Mouse (Mus musculus) frontal cortex, adult (tissue): Measurements from ENCODE around the gene Mpc2.
A peak's percentile ranks its signal among the peaks of the same experiment; 100 is the strongest.

Source experiments
- ATAC-seq: cut with Nextera tagmentation; 2 replicates; pipeline ENCODE4 v1.9.2; 2017; ENCODE audit warnings: mild to moderate bottlenecking, moderate library complexity, mixed read lengths; ENCODE audit not compliant: low TSS enrichment

The Mpc2 gene

DNA sequence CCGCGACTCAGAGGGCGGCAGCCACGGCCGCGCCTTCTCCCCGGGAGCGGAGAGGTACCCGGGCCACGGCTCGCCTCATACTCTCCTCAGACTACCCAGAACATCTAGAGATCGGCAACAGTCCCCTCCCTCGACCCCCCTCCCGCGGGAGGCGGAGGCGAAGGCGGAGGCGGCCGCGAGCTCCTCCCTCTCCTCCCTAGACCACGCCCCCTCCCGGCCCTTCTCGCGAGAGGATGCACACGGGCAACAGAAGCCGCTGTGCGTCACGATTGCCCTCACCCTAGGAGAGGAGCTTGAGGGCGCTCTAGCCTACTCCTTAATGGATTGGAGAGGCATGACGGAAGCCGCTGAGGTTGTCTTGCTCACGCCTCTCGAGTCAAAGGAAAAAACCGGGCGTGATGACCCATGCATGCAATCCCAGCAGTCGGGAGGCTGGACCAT is at the start of gene Mpc2, which contains the start of gene Dcaf6:
Mpc2 (plus strand) TSS at position 278 of the 441 bp plus-strand sequence.
Dcaf6 (minus strand) TSS at position 116 of the 441 bp plus-strand sequence.
- peak; percentile 90 for ATAC-seq

DNA sequence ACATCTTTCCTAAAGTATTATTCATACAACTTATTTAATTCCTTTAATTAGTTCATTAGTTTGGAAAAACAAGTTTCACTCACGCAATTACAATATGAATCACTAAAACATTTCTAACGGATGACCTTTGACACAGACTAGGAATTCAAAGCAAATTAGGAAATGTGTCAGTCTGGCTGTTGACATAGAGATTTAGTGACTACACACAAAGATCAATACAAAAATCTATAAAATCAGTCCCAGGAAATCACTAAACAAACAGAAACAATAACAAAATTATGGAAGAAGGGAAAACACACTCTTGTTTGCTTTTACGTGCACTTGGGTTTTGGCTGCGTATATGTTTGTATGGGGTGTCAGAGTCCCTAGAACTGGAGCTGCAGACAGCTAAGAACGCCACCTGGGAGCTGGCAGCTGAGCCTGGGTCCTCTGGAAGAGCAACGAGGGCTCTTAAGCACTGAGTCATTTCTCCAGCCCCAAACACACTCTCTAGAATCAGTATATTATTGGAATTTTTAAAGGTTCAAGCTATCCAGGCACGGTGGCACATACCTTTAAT is 39.0 kb upstream of the Mpc2 start:
- no peak for ATAC-seq

DNA sequence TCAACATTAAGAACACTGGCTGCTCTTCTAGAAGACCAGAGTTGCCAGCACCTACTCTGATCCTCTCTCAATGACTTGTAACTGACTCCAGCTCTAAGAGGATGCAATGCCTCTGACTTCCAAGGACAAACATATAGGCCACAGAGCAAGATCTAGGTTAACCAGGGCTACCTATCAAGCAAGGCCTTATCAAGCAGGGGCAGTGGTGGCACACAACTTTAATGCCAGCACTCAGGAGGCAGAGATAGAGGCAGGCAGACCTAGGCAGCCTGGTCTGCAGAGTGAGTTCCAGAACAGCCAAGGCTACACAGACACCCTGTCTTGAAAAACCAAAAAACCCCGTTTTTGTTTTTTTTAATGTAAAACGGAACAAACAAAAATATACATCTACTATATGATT is 34.2 kb upstream of the Mpc2 start:
- ATAC-seq, result no peak

DNA sequence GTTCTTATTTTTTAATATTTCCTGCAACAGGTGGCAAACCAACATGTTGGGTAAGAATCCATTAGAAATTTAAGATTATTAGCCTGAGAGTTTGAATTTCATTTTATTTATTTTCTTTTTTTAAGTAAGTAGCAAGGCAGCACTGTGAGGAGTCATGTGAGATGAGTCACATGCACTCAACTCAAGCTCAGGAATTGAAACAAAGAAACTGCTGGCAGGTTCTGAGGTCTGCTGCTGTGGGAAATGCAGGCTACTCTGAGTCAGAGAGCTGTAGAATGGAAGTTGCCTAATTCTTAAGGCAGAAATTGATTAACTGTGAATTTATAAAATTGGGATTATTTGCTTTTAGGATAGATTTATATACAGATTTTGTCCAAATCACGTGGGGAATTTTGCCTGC is 27.6 kb upstream of the Mpc2 start:
- no peak for ATAC-seq

DNA sequence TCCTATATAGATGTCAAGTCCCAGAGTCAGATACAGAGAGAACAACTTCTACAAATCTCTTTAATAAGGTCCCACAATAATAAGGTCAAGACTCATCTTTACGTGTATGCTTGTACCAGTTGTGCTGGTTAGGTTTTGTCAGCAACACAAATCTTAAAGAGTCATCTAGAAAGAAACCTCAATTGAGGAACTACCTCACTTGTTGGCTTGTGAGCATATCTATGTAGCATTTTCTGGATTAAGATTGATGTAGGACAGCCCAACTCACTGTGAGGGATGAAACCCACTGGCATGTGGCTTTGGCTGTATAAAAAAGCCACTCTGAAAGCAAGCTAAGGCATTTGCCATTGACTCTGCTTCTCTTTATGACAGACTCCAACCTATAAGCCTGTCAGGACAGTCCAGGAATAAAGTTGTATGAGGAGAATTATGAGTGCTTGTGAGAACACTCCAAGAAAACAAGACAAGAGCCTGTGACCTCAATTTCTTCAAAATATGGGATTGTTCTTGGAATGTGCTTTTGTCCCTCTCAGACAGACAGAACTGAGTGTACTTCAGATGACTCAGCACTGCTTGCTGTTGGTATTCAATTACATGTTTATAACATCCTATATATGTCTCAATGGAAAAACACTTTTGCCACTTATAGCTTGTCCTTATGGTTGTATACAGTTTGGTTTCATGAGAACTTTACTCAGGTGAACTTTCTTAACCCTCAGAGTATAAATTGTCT is 22.0 kb upstream of the Mpc2 start:
- ATAC-seq, result peak; percentile 58; the same call in 1 of the 2 replicates

DNA sequence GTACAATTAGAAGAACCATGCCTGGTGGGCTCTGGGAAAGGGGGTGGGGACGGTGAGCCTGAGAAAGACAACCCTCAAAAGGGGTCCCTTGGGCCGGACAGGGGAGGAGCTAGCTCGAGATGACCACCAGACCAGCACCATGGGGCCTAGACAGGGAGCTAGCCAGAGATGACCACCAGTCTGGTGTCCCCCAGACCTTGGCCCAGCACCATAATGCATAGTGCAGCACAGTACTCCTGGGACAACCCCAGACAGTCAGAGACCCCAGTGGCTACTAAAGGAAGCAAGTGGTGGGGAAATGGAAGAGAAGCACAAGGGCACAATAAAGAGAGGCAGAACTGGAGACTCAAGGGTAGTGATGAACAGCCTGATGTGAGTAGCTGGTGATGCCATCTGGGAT is 19.6 kb upstream of the Mpc2 start:
- ATAC-seq, result no peak

DNA sequence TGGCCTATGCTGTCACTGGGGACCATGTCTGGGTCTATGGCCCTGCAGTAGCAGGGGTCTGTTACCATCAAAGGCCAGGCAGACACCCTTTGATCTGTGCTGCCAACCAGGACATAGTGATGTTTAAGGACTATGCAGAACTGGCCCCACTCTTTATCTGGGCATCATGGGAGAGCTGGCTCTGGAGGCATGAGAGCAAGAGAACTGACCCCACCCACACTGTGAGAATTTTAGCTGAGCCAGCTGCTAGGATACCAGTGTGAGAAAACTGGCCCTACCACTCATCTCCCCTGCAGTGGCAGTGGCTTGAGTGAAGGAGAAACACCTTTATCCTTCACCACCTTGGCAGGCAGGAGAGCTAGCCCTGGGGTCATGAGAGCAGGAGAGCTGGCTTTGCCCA is 19.2 kb upstream of the Mpc2 start:
- ATAC-seq, result 0 out of 2 replicates have a peak, but pooled peaks have one; percentile 26

DNA sequence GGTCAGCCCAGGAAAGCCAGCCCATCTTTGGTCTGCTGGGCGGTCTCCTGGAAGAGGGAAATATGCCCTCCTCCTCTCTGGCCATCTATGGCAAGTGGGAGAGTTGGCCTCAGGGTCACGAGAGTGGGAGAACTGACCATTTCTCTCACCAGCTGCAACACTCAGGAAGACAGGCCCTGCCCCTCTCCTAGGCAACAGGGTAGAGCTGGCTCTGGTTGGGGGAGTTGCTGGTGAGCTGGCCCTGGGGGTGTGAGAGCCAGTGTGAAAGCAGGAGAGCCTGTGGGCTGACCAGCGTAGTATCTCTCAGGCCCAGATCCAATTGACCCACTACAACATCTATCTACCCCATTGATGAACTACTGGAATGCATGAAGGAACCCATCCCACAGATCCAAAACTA is 18.7 kb upstream of the Mpc2 start:
- no peak for ATAC-seq

DNA sequence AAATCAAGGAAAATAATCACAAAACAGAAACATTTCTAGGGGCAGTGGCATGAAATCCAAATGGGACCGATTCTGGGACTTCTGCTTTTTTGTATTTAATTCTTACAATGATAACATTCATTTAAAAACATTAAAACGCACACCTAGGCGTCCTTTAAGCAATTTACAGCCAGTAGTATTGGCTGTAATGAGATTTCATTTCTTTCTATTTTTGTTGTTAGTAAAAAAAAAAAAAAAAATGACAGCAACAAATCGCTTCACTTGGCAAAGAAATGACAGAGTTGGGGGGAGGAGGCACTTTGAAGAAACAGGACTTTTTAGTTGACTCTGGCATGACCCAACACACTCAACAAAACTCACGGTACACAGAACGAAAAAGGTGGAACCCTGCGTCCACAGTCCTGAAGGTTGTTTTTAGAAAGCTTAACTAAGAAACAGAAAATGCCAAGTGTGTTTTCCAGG is 1.4 kb upstream of the Mpc2 start:
- ATAC-seq, result no peak

DNA sequence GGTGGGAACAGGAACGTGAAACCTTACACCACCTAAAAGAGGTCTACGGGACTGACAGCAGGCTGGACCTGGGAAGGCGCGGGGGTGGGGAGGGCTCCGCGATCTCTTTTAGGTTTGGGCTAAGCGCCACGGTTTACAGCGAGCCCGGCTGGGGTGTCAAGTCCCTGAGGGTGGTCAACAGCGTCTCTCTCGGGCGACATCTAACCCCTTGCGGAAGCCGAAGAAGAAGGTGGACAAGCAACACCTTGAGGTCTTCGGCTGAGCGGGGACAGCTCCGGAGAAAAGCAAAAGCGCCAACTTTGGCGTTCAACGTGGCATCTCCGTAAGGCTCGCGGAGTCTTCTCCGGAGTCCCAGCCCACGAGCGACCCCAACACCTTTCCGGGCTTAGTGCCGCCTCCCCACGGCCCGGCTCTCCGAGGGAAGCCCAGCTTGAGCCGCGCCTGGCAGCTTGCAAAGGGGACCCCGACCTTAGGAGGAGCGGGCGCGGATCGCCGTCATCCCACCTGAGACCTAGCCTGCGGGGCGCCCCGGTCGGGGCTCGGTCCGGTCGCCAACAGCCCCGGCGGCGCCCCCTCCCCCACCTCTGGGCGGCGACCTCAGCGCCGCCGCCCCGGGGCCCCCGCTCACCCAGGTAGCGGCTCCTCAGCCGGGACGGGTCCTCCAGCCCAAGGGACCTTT is 795 bp upstream of the Mpc2 start:
- no peak for ATAC-seq

DNA sequence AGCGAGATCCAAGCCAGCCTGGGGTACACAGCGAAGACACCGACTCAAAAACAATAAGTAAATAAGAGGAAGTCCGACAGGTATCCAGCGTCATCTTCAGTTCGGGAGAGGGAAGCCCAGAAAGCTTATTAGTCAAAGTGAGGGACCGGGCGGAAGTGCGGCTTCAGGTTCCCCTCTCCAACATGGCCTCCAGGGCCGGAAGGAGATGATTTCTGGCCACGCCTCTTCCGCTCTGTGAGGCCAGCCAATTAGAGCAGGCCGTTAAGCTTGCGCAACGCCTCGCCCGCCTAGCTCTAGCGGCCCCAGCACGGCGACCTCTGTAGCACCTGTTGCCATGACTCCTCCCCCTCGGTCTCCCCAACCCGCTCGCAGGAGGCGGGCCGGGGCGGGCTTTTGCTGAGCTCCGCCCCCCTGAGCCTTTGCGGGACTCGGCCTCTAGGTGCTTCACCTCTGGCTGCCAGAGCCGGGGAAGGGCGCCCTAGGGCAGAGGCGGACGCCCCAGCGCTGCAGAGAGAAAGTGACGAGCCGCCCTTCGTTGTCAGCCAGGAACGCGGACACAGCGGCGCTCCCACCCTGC is 452 bp downstream of the Mpc2 start:
- peak; percentile 87 for ATAC-seq

DNA sequence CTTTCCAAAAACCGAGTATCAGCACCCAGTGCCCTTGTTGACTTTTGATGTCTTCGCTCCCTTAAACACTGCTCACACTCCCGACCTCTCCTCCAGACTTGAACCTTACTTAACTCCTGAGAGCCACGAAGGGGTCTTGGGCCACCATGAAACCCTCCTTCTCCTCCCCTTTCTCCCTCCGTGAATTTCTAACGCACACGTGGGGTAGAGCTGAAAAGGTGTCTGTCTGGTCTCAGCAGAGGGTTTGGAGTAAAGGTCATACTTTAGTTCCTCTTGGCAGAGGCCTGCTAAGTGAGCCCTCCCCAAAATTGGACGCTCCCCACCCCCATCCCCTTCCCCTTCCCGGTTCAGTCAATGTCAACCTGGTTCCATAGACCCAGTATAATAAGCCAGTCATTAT is 1.2 kb downstream of the Mpc2 start:
- no peak for ATAC-seq

DNA sequence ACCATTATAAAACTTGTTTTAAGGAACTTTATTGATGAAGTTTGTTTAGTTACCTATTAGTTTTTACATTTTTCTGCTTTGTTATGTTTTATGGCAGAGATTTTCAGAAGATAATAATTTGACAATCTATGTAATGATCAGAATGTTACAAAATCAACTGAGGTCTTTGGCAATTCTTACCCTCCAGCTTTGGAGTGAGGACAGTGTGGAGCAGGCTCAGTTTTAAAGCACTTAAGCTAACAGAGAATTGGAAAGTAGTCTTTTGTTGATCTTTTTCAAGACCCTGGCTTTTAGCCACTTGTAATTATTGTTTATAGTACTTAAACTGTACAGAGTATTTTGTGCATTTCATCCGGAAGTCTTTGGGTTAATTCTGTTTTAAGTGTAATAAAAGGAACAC is 2.4 kb downstream of the Mpc2 start:
- no peak for ATAC-seq

DNA sequence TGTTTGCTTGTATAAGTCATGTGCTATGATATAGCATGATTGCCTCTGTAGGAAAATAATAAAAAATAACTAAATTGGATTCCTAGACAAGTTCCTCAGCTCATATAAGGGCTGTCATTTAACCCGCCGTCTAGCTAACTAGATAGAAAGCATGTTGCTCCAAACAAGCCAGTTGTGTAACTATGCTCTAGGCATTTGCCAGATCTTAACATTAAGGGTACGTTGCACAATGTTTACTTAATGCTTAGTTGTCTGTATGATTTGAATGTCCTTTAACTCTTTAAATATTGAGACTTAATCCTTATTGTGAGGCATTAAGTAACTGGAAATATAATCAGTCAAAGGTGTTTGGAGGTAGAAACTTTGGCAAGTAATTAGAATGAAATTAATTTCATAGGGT is 4.1 kb downstream of the Mpc2 start:
- ATAC-seq, result no peak

DNA sequence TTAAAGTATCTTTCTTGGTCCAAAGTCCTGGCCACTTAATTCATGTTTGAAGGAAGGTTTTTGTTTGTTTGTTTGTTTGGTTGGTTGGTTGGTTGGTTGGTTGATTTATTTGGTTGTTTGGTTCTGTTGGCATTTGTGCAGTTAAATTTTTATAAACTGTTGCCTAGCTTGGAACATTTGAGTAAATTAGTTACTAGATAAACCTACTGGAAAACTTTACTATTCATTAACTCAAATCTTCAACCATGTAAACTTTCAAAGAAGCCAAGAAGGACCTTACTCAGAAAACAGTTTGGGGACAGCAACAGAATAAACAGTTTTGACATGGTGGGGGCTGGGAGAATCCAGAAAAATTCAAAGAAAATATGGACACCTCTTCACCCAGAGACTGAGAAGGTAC is 8.5 kb downstream of the Mpc2 start:
- ATAC-seq, result no peak

DNA sequence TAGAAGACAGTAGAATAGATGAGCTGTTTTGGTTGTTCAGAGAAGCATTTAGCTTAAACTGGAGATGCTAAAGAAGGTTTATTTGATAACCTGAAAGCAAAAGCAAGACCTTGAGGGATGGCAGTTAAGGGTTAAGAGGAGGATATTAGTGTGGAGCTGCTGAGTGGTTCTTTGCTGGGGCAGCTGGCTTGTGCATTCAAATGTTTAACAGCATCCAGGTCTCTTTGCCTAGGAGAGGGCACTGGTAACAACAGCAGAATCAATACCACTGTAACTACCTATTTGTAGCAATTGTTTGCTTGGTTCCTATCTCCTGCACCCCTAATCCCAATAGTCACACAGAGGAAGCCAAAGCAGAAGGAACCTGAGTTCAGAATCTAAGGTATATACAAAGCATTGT is 9.3 kb downstream of the Mpc2 start:
- no peak for ATAC-seq

DNA sequence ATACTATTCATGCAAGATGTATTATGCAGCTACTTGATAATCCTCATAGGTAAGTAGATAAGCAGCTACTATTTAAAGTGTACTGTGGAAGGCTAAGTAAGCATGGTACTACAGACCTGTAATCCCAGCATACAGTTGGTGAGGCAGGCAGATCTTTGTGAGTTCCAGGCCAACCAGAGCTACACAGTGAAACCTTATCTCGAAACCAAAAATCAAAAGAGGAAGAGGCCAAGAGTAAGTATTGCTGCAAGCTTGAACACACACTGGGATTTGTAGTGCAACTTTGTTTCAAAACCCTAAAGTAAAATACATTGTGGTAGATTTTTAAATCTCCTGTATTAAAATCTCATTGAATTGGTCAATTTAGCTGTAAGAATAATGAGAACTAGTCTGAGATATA is 11.1 kb downstream of the Mpc2 start:
- no peak for ATAC-seq

DNA sequence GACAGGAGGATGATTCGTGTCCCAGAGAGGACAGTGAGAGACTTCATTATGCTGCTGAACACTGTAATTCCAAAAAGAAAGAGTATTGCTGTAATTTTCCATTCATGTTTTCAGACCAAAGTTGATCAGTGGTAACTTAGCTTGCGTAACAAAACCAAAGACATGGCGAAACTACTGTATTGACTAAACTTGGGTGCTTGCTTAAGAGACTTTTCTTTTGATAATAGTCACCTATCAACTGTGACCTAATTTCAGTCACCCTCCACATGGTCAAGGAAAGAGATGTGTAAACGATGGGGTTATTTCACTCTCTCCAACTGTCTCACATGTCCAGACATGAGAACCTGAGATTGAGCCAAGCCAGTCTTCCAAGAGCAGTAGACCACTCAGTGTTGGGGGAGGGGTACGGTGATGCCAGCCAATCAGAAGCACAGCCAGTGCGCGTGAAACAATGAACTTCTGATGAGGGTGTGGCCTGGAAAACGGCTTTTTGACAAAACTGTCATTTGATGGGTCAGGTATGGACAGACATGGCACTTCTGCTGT is 24.3 kb downstream of the Mpc2 start, which contains the start of gene Adcy10:
Adcy10 (plus strand) TSS at position 496 of the 546 bp plus-strand sequence.
- no peak for ATAC-seq

DNA sequence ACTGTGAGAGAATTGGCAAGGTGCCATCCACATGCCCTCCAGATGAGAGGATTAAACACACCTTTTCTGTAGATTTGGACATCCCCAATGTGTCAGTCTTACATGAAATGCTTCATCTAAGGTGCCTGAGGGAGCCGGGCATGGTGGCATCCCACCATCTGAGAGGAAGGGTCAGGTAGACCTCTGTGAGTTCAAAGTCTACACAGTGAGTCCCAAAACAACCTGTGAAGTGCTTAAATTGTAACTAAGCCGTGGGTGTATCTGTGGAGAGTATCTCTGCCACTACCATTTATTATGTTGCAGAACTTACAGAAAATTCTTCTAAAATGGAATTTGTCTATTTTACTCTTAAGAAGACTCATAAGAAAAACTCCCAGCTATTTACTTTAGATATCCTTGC is 25.7 kb downstream of the Mpc2 start:
- peak; percentile 71 for ATAC-seq

DNA sequence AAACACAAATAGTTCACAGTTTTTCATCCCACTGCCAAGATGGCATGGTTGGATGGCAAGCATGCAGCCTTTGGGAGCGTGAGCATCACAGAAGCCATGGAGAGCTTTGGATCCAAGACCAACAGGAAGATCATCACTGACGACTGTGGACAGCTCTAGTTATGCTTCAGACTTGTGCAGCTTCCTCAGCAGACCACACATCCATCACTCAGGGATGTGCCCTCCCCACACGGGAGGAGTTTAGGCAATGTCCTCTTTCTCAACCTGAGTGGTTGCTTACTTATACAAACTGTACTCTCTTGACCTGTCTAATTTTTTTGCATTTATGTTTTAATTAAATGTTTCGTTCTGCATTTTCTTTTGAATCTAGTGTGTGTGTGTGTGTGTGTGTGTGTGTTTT is 28.8 kb downstream of the Mpc2 start:
- ATAC-seq, result no peak

DNA sequence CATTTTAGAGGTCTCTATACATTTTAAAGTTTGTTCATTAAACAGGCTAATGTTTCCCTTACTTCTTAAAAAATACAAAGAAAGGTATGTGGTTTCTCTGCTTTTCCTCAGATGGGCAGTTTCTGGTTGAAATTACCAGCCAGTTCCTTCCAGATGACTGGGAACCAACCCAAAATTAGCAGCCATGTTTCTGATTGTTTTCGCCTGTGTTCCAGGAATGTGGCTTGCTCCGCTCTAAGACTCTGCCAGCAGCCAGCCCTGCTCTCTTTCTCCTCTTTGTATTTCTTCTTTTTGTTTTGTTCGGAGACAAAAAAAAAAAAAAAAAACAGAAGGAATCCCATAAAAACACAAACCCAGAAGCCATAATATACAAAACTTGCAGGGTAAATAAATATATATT is 38.4 kb downstream of the Mpc2 start:
- no peak for ATAC-seq

DNA sequence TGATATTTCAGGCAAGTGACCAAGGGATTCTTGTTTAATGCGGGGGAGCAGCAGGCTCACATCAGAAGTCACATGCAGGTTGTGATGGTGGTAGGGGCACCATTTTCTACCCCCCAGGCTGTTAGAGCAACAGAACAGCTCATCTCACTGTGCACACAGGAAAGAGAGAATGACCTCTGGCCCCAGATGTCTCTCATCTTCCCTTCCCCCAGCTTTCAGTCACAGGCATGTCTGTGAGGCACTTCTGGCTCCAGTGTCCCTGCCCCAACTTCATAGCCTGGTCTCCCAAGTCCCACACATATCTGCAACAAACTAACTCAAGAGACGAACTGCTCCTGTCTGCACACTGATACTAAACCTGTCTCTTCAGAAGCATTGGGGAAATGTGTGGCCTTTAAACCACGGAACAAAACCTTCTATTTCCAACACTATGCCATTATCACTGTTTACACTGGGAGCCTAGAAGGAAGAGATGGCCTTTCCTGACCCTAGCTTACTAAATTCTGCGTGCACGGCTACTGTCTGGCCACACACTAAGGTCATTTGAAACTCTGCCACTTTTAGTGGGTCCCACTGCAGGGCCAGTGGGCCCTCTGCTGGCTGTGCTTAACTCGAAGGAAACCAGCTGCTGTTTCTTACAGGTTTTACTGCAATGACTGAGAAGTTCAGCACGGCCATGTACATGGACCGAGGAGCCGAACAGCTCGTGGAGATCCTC is 43.0 kb downstream of the Mpc2 start:
- no peak for ATAC-seq
